Mouse (Mus musculus): ENCODE results near the gene Wfdc21. TPM values are rescaled to one million over a fixed set of nuclear protein-coding genes. Genes with fewer than 3 reads are reported as not detected.

Wfdc21 gene
- 0.67 and 3.6 TPM in 2 replicates for polyA plus RNA-seq (2015; fragmentation: Nextera tagmentation; extraction: Ambion mirVana)

DNA sequence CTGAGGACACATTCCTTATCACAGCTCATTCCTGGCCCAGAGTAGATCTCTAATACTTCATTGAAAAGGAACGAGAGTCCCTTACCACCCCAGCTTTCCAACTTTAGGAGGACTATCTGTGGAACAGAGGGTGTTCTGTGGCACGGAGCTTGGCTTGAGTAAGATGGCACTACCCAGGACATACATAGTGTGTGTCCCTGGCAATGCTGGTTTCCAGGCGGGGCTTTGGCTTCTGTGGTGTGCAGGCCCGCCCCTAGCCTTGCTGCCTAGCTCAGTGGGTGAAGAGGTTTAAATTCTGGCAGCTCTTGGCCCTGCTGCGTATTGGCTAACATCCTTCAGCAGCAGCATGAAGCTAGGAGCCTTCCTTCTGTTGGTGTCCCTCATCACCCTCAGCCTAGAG lies at the start of gene Wfdc21:
Gene Wfdc21, plus strand, starts transcription at position 260 of the 400 bp plus-strand sequence.
- H3K27ac ChIP-seq, result no peak within 1 kb of the TSS
- H3K4me2 ChIP-seq, result no peak within 1 kb of the TSS
- H3K9ac ChIP-seq, result no peak within 1 kb of the TSS
- no peaks in the 10 kb centered on the region for H3K36me3 ChIP-seq
- H3K9me3 ChIP-seq (replicated peaks), result no peaks in the 10 kb centered on the region
- no peaks in the 10 kb centered on the region for H3K4me1 ChIP-seq (replicated peaks)
- H3K4me3 ChIP-seq, result no peak within 1 kb of the TSS
- 57% methylated on average over 5 of the region's 5 CpGs for WGBS
- ATAC-seq (replicated peaks; ENCODE audit: insufficient number of reproducible peaks, insufficient read depth, low FRiP score, low read depth), result no peak
- peaks cover 62% of the 10 kb centered on the region for H3K27me3 ChIP-seq

DNA sequence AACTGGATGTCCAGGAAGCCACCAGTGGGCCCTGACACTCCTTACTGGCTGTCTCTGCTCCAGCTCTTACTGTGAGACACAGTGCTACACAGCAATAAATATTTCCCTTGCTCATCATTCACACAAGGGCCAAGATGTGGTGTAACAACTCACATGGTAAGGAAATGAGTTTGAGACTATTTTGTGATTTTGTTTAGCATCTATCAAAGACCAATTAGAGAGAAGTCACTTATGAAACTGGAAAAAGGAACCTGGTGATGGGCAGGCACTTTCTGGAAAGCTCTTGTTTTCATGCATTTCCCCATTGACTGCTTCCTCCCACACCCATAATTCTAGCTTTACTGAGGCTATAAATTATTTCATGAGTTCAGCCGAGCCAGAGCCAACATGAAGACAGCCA lies 43.0 kb upstream of the Wfdc21 start, which contains the start of gene Wfdc17:
Gene Wfdc17, plus strand, starts transcription at position 287 of the 400 bp plus-strand sequence.
- Histone ChIP-seq H3K27me3 (no peaks in the 10 kb centered on the region), H3K36me3 (no peaks in the 10 kb centered on the region), H3K27ac (no peak within 1 kb of the TSS), H3K4me3 (no peak within 1 kb of the TSS), H3K9ac (no peak within 1 kb of the TSS), H3K4me2 (no peak within 1 kb of the TSS), H3K4me1 (replicated peaks) (no peaks in the 10 kb centered on the region), H3K9me3 (replicated peaks) (no peaks in the 10 kb centered on the region)
- WGBS, result 68% methylated on average over 1 of the region's 1 CpGs
- ATAC-seq (replicated peaks; ENCODE audit: insufficient number of reproducible peaks, insufficient read depth, low FRiP score, low read depth), result no peak

DNA sequence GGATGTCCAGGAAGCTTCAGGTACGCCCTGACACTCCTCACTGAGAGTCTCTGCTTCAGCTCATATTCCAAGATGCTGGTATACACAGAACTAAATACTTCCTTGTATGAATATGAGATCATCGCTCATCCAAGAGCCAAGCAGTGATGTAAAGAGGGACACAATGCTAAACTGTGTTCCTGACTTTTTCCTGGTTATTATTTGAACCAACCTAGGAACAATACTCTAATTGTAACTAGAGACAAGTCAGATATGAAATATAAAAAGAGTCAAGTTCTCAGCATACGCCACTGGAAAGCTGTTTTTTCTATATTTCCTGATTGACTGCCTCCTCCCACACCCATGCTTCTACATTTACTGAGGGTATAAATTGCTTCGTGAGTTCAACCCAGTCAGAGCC lies 38.0 kb upstream of the Wfdc21 start, which contains the start of gene Wfdc18:
Gene Wfdc18, plus strand, starts transcription at position 301 of the 400 bp plus-strand sequence.
- Histone ChIP-seq H3K9ac (no peak within 1 kb of the TSS), H3K4me3 (no peak within 1 kb of the TSS), H3K36me3 (no peaks in the 10 kb centered on the region), H3K4me1 (replicated peaks) (no peaks in the 10 kb centered on the region), H3K4me2 (no peak within 1 kb of the TSS), H3K27ac (no peak within 1 kb of the TSS), H3K27me3 (no peaks in the 10 kb centered on the region), H3K9me3 (replicated peaks) (no peaks in the 10 kb centered on the region)
- no peak for ATAC-seq (replicated peaks; ENCODE audit: insufficient number of reproducible peaks, insufficient read depth, low FRiP score, low read depth)
- 54% methylated on average over 4 of the region's 4 CpGs for WGBS

DNA sequence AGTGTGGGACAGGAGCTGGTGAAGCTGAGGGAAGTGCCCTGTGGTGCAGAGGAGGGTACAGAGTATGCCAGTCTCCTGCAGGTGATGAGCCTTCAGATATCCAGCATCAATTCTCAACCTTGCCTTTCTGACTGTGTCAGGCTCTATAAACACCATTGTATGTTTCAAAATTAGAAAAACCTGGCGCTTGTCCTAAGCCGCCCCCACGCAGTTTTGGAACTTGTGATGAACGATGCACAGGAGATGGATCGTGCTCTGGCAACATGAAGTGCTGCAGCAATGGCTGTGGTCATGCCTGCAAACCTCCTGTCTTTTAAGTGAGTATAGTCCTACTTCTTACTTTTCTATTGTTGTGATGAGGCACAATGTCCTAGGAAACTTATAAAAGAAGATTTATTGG lies 37.1 kb upstream of the Wfdc21 start:
- H3K4me1 ChIP-seq (replicated peaks), result no peaks in the 10 kb centered on the region
- H3K9ac ChIP-seq, result no peak overlapping the region
- no peak for ATAC-seq (replicated peaks; ENCODE audit: insufficient number of reproducible peaks, insufficient read depth, low FRiP score, low read depth)
- H3K9me3 ChIP-seq (replicated peaks), result no peaks in the 10 kb centered on the region
- no peak overlapping the region for H3K4me3 ChIP-seq
- H3K27me3 ChIP-seq, result no peaks in the 10 kb centered on the region
- WGBS, result 78% methylated on average over 5 of the region's 5 CpGs
- no peak overlapping the region for H3K4me2 ChIP-seq
- H3K27ac ChIP-seq, result no peak overlapping the region
- H3K36me3 ChIP-seq, result no peaks in the 10 kb centered on the region

DNA sequence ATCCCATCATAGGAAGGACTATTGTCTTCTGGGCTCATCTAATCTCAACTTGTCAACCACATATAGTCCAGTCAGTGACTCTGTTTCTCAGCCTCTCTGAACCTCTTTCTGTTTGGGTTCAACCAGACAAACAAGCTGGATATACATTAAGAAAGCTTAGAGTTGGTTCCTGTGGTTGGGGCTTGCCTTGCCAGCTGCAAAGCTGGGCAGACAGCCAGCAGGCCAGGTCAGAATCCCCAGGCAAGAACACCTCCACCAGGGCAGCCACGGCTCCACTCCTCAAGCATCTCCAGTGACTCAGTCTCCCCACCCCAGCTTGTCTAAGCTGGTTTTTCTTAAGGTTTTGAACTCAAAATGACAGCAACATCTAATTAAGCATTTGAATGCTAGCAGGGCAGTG lies 34.1 kb upstream of the Wfdc21 start:
- no peak overlapping the region for H3K4me2 ChIP-seq
- no peak overlapping the region for H3K27ac ChIP-seq
- no peak overlapping the region for H3K9ac ChIP-seq
- no peaks in the 10 kb centered on the region for H3K4me1 ChIP-seq (replicated peaks)
- WGBS, result 70% methylated on average over 1 of the region's 1 CpGs
- no peaks in the 10 kb centered on the region for H3K27me3 ChIP-seq
- no peaks in the 10 kb centered on the region for H3K36me3 ChIP-seq
- no peaks in the 10 kb centered on the region for H3K9me3 ChIP-seq (replicated peaks)
- no peak for ATAC-seq (replicated peaks; ENCODE audit: insufficient number of reproducible peaks, insufficient read depth, low FRiP score, low read depth)
- H3K4me3 ChIP-seq, result no peak overlapping the region

DNA sequence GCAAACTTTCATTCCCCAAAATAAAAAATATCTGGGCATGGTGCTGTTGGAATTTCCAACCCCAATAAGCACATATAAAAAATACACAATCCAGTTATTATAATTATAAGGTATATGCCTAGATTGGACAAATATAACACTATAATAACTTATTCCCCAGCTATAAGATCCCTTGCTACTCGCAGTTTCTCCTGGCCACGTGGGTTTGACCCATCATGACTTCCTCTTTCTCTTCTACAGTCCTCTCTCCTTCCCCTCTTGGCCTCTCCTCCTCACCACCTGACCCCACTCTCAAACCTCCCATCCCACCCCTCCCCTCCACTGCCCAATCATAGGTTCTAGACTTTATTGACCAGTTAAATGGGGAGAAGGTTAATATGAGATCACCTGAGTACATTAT lies 32.8 kb upstream of the Wfdc21 start:
- Histone ChIP-seq H3K27ac (no peak overlapping the region), H3K4me2 (no peak overlapping the region), H3K9ac (no peak overlapping the region), H3K4me1 (replicated peaks) (no peaks in the 10 kb centered on the region), H3K9me3 (replicated peaks) (no peaks in the 10 kb centered on the region), H3K36me3 (no peaks in the 10 kb centered on the region), H3K27me3 (no peaks in the 10 kb centered on the region), H3K4me3 (no peak overlapping the region)
- WGBS, result 62% methylated on average over 2 of the region's 2 CpGs
- ATAC-seq (replicated peaks; ENCODE audit: insufficient number of reproducible peaks, insufficient read depth, low FRiP score, low read depth), result no peak

DNA sequence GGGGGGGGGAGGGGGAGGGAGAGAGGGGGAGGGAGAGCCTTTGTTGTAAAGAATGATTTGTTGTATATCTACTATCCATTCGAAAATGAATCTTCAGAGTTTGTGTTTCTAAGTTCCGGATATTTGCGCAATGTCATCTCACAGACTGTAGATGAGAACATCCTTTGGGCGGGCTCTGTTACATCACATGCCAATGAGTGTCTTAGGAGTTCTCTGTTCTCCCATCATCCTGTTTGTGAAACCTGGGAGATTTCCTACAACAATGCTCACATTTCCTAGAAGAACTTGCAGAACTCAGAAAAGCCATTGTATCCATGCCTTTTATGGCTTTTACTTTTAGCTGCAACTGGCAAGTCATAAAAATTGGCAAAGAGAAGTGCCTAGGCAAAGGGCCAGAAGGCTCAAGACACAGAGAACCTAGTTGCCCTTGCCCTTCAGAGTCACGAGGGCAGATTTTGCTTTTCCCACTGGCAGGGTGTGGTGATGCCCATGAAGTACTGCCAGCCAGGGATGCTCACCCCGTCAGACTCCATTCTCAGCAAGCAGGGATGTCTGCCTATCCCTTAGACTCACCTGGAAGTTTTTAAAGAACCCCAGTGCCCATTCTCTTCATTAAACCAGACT lies 29.6 kb upstream of the Wfdc21 start:
- Histone ChIP-seq H3K9me3 (replicated peaks) (no peaks in the 10 kb centered on the region), H3K27me3 (no peaks in the 10 kb centered on the region), H3K4me2 (no peak overlapping the region), H3K36me3 (no peaks in the 10 kb centered on the region), H3K4me1 (replicated peaks) (no peaks in the 10 kb centered on the region), H3K4me3 (no peak overlapping the region), H3K27ac (no peak overlapping the region), H3K9ac (no peak overlapping the region)
- 80% methylated on average over 6 of the region's 6 CpGs for WGBS
- no peak for ATAC-seq (replicated peaks; ENCODE audit: insufficient number of reproducible peaks, insufficient read depth, low FRiP score, low read depth)

DNA sequence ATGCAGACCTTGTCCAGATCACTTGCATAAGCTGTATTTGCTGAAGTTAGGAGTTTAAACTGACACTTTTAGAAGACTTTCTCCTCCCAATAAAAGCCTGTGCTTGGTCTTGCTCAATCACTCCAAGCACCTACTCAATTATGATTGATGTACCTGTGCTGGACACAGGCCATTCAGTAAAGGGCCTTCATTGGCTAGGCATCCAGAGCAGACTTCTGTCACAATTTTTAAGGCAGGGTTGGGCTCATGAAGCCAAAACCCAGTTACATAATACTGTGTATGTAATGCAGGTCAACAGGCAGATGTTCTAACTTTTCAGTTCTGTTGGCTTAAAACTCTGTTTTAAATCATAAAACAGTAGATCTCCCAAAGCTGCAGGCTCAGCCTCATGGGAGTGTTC lies 26.0 kb upstream of the Wfdc21 start:
- Histone ChIP-seq H3K9me3 (replicated peaks) (no peaks in the 10 kb centered on the region), H3K4me3 (no peak overlapping the region), H3K9ac (no peak overlapping the region), H3K4me2 (no peak overlapping the region), H3K27me3 (no peaks in the 10 kb centered on the region), H3K4me1 (replicated peaks) (no peaks in the 10 kb centered on the region), H3K27ac (no peak overlapping the region), H3K36me3 (no peaks in the 10 kb centered on the region)
- no peak for ATAC-seq (replicated peaks; ENCODE audit: insufficient number of reproducible peaks, insufficient read depth, low FRiP score, low read depth)

DNA sequence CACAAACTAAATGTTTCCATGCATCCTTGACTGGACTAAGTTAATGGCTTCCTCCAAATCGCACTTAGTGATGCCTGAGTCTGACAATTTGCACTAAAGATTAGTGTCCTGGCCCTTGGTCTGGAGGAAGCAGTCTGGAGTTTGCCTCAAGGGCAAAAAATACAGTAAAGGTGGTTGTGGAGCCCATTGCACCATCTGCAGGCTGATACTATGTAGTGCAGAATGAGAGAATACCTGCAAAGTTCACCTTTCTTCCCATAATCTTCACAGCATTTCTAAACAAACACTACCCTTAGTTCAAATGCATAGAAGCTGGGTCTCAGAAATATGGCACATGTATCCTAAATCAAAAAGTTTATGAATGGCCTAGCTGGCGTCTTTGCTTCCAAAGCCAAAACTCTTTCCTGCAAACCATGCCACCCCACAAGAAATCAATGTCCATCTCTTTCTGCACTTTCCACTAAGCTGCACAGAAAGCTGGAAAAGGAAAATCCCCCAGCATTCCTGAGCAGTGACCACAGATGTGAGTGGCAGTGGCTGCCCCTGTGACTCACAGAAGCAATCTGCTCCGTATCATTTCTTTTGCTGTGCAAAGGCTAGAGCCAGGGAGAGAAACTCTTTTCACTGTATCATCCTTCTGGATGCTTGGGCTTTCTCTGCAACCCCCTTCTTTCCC lies 17.8 kb upstream of the Wfdc21 start:
- Histone ChIP-seq H3K4me3 (no peak overlapping the region), H3K9ac (no peak overlapping the region)
- 48% methylated on average over 3 of the region's 3 CpGs for WGBS

DNA sequence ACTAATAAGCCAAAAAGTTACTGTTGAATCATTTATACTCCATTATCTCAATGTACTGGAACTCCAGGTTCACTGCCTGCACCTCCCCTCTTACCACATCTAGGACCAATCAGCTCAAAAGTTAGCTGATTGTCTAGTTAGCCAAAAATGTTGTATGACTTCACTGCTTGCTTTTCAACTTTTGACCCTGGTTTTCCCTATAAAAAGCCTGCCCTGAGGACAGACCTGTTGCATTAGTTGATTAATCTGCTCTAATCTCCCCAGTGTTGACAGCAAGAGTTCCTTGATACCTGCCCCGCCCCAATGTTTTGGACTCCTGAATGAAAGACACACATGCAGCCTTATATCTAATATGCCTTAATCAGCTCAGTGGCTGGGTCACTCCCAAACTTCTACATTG lies 15.6 kb upstream of the Wfdc21 start:
- Histone ChIP-seq H3K4me3 (no peak overlapping the region), H3K27me3 (no peaks in the 10 kb centered on the region), H3K36me3 (no peaks in the 10 kb centered on the region), H3K9ac (no peak overlapping the region), H3K27ac (no peak overlapping the region), H3K4me2 (no peak overlapping the region), H3K4me1 (replicated peaks) (no peaks in the 10 kb centered on the region), H3K9me3 (replicated peaks) (no peaks in the 10 kb centered on the region)
- 77% methylated on average over 1 of the region's 1 CpGs for WGBS
- ATAC-seq (replicated peaks; ENCODE audit: insufficient number of reproducible peaks, insufficient read depth, low FRiP score, low read depth), result no peak; the same call in 1 of the 2 replicates

More for the DNA sequence above, 17.8 kb upstream of the Wfdc21 start:
- no peaks in the 10 kb centered on the region for H3K4me1 ChIP-seq (replicated peaks)
- no peak overlapping the region for H3K27ac ChIP-seq
- H3K27me3 ChIP-seq, result no peaks in the 10 kb centered on the region
- H3K4me2 ChIP-seq, result no peak overlapping the region
- no peak for ATAC-seq (replicated peaks; ENCODE audit: insufficient number of reproducible peaks, insufficient read depth, low FRiP score, low read depth)
- H3K36me3 ChIP-seq, result no peaks in the 10 kb centered on the region
- no peaks in the 10 kb centered on the region for H3K9me3 ChIP-seq (replicated peaks)

DNA sequence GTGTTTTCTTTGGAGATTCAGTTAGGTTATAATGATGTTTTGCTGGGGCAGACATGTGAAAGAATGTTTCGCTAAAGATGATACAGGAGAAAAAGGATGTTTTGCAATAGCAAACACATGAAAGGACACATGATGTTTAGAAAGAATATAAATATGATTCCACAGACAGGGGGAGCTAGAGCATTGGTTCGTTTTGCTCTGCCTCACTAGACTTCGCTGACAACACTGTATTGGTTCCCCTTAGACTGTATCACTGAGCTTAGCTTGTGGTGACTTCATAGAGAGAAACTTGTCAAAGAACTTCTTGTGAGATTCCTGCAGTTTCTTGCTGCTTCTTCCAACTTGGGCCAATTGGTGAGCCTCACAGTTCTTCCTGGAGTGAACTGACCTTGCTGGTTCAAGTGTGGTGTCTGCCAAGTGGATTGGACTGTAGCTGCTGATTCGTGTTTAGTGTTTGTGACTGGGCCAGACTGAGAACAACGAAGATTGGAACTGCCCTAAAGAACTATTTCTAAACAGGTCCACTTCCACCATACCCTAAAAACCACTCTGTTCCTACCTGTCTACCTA lies 13.6 kb upstream of the Wfdc21 start:
- no peak for ATAC-seq (replicated peaks; ENCODE audit: insufficient number of reproducible peaks, insufficient read depth, low FRiP score, low read depth)
- Histone ChIP-seq H3K9me3 (replicated peaks) (no peaks in the 10 kb centered on the region), H3K4me3 (no peak overlapping the region), H3K9ac (no peak overlapping the region), H3K36me3 (no peaks in the 10 kb centered on the region), H3K4me1 (replicated peaks) (no peaks in the 10 kb centered on the region), H3K27me3 (no peaks in the 10 kb centered on the region), H3K4me2 (no peak overlapping the region), H3K27ac (no peak overlapping the region)
- 74% methylated on average over 5 of the region's 5 CpGs for whole genome bisulfite sequencing

DNA sequence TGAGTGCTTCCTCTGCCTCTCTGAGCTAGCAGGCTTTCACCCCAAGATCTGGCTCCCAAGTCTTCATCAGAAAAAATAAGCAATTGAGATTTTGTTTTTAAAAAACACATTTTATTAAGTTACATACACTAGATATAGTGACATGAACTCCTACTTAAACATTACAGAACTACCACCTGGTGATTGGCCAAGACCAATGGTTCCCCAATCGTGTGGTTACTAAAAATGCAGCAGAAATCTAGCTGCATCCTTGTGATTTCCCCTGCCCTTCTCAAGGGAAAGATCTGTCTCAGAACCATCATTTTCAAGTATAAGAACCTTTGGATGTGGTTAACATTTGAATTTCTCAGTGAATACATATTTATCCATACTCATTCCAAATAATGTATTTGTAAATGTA lies 12.5 kb upstream of the Wfdc21 start:
- Histone ChIP-seq H3K36me3 (no peaks in the 10 kb centered on the region), H3K27me3 (no peaks in the 10 kb centered on the region), H3K4me1 (replicated peaks) (no peaks in the 10 kb centered on the region), H3K9me3 (replicated peaks) (no peaks in the 10 kb centered on the region), H3K4me2 (no peak overlapping the region), H3K4me3 (no peak overlapping the region), H3K27ac (no peak overlapping the region), H3K9ac (no peak overlapping the region)
- ATAC-seq (replicated peaks; ENCODE audit: insufficient number of reproducible peaks, insufficient read depth, low FRiP score, low read depth), result no peak
- 78% methylated on average over 1 of the region's 1 CpGs for WGBS

All from heart, embryonic 15.5 days (tissue).